Mouse (Mus musculus): Measurements from ENCODE around the gene 1700019N19Rik. TPM values are rescaled to one million over a fixed set of nuclear protein-coding genes. Genes with fewer than 3 reads are reported as not detected.

The 1700019N19Rik gene
- polyA plus RNA-seq, 1 experiment from 2014 or later = not detected

GRCm38 (mm10) chr19:58817398-58817797, 23.1 kb upstream of the 1700019N19Rik start:
- Histone ChIP-seq H3K4me1 (ENCODE audit: control insufficient read depth, insufficient read depth, low read length) (peaks cover 14% of the 10 kb centered on the region), H3K4me2 (no peak overlapping the region), H3K9me3 (replicated peaks; ENCODE audit: control insufficient read depth, low read length) (no peaks in the 10 kb centered on the region), H3K36me3 (ENCODE audit: control insufficient read depth, insufficient read depth, low read length) (no peaks in the 10 kb centered on the region), H3K9ac (ENCODE audit: low read depth, low read length) (no peak overlapping the region), H3K27me3 (ENCODE audit: control insufficient read depth, insufficient read depth, low read length) (no peaks in the 10 kb centered on the region), H3K4me3 (ENCODE audit: low read depth, low read length) (no peak overlapping the region), H3K27ac (ENCODE audit: low read depth, low read length) (no peak overlapping the region)
- ATAC-seq (replicated peaks; ENCODE audit: insufficient number of reproducible peaks, low FRiP score, low TSS enrichment) = no peak
- WGBS (ENCODE audit: insufficient replicate concordance) = 74% methylated on average over 11 of the region's 11 CpGs

GRCm38 (mm10) chr19:58816453-58817041, 22.3 kb upstream of the 1700019N19Rik start:
- Histone ChIP-seq H3K36me3 (ENCODE audit: control insufficient read depth, insufficient read depth, low read length) (no peaks in the 10 kb centered on the region), H3K9me3 (replicated peaks; ENCODE audit: control insufficient read depth, low read length) (no peaks in the 10 kb centered on the region), H3K27me3 (ENCODE audit: control insufficient read depth, insufficient read depth, low read length) (no peaks in the 10 kb centered on the region), H3K27ac (ENCODE audit: low read depth, low read length) (no peak overlapping the region), H3K9ac (ENCODE audit: low read depth, low read length) (peak overlapping the region; percentile 34; the same call in 1 of the 2 replicates), H3K4me3 (ENCODE audit: low read depth, low read length) (no peak overlapping the region), H3K4me2 (no peak overlapping the region), H3K4me1 (ENCODE audit: control insufficient read depth, insufficient read depth, low read length) (peaks cover 9% of the 10 kb centered on the region)
- no peak for ATAC-seq (replicated peaks; ENCODE audit: insufficient number of reproducible peaks, low FRiP score, low TSS enrichment)
- WGBS (ENCODE audit: insufficient replicate concordance) = 65% methylated on average over 17 of the region's 17 CpGs

- no peak overlapping the region for H3K9ac ChIP-seq (ENCODE audit: low read depth, low read length)
- no peaks in the 10 kb centered on the region for H3K27me3 ChIP-seq (ENCODE audit: control insufficient read depth, insufficient read depth, low read length)
- peaks cover 9% of the 10 kb centered on the region for H3K4me1 ChIP-seq (ENCODE audit: control insufficient read depth, insufficient read depth, low read length)
- H3K4me2 ChIP-seq = no peak overlapping the region
- H3K27ac ChIP-seq (ENCODE audit: low read depth, low read length) = no peak overlapping the region
- no peak for ATAC-seq (replicated peaks; ENCODE audit: insufficient number of reproducible peaks, low FRiP score, low TSS enrichment)
- no peaks in the 10 kb centered on the region for H3K9me3 ChIP-seq (replicated peaks; ENCODE audit: control insufficient read depth, low read length)
- no peak overlapping the region for H3K4me3 ChIP-seq (ENCODE audit: low read depth, low read length)
- no peaks in the 10 kb centered on the region for H3K36me3 ChIP-seq (ENCODE audit: control insufficient read depth, insufficient read depth, low read length)
- WGBS (ENCODE audit: insufficient replicate concordance) = 79% methylated on average over 13 of the region's 13 CpGs
These were observed 21.1 kb upstream of the 1700019N19Rik start for GRCm38 (mm10) chr19:58815179-58815922.

- Histone ChIP-seq H3K27me3 (ENCODE audit: control insufficient read depth, insufficient read depth, low read length) (no peaks in the 10 kb centered on the region), H3K4me3 (ENCODE audit: low read depth, low read length) (no peak overlapping the region), H3K9me3 (replicated peaks; ENCODE audit: control insufficient read depth, low read length) (no peaks in the 10 kb centered on the region), H3K9ac (ENCODE audit: low read depth, low read length) (no peak overlapping the region), H3K4me1 (ENCODE audit: control insufficient read depth, insufficient read depth, low read length) (no peaks in the 10 kb centered on the region), H3K27ac (ENCODE audit: low read depth, low read length) (no peak overlapping the region), H3K4me2 (no peak overlapping the region), H3K36me3 (ENCODE audit: control insufficient read depth, insufficient read depth, low read length) (no peaks in the 10 kb centered on the region)
- 76% methylated on average over 5 of the region's 5 CpGs for WGBS (ENCODE audit: insufficient replicate concordance)
- ATAC-seq (replicated peaks; ENCODE audit: insufficient number of reproducible peaks, low FRiP score, low TSS enrichment) = no peak
These were observed 16.3 kb upstream of the 1700019N19Rik start for GRCm38 (mm10) chr19:58810536-58810935.

- 80% methylated on average over 6 of the region's 6 CpGs for WGBS (ENCODE audit: insufficient replicate concordance)
- H3K36me3 ChIP-seq (ENCODE audit: control insufficient read depth, insufficient read depth, low read length) = no peaks in the 10 kb centered on the region
These were observed 14.6 kb upstream of the 1700019N19Rik start for GRCm38 (mm10) chr19:58808864-58809263.

GRCm38 (mm10) chr19:58806364-58806763, 12.1 kb upstream of the 1700019N19Rik start:
- Histone ChIP-seq H3K4me1 (ENCODE audit: control insufficient read depth, insufficient read depth, low read length) (no peaks in the 10 kb centered on the region), H3K36me3 (ENCODE audit: control insufficient read depth, insufficient read depth, low read length) (no peaks in the 10 kb centered on the region), H3K27me3 (ENCODE audit: control insufficient read depth, insufficient read depth, low read length) (no peaks in the 10 kb centered on the region), H3K9ac (ENCODE audit: low read depth, low read length) (no peak overlapping the region), H3K4me3 (ENCODE audit: low read depth, low read length) (no peak overlapping the region), H3K27ac (ENCODE audit: low read depth, low read length) (no peak overlapping the region), H3K4me2 (no peak overlapping the region), H3K9me3 (replicated peaks; ENCODE audit: control insufficient read depth, low read length) (no peaks in the 10 kb centered on the region)
- ATAC-seq (replicated peaks; ENCODE audit: insufficient number of reproducible peaks, low FRiP score, low TSS enrichment) = no peak
- 5% methylated on average over 3 of the region's 3 CpGs for WGBS (ENCODE audit: insufficient replicate concordance)

More at GRCm38 (mm10) chr19:58808864-58809263, 14.6 kb upstream of the 1700019N19Rik start:
- no peak for ATAC-seq (replicated peaks; ENCODE audit: insufficient number of reproducible peaks, low FRiP score, low TSS enrichment)
- Histone ChIP-seq H3K27ac (ENCODE audit: low read depth, low read length) (no peak overlapping the region), H3K4me3 (ENCODE audit: low read depth, low read length) (no peak overlapping the region), H3K4me1 (ENCODE audit: control insufficient read depth, insufficient read depth, low read length) (no peaks in the 10 kb centered on the region), H3K27me3 (ENCODE audit: control insufficient read depth, insufficient read depth, low read length) (no peaks in the 10 kb centered on the region), H3K9me3 (replicated peaks; ENCODE audit: control insufficient read depth, low read length) (no peaks in the 10 kb centered on the region), H3K9ac (ENCODE audit: low read depth, low read length) (no peak overlapping the region), H3K4me2 (no peak overlapping the region)

- Histone ChIP-seq H3K4me3 (ENCODE audit: low read depth, low read length) (no peak overlapping the region), H3K4me1 (ENCODE audit: control insufficient read depth, insufficient read depth, low read length) (no peaks in the 10 kb centered on the region), H3K4me2 (no peak overlapping the region), H3K9me3 (replicated peaks; ENCODE audit: control insufficient read depth, low read length) (no peaks in the 10 kb centered on the region), H3K36me3 (ENCODE audit: control insufficient read depth, insufficient read depth, low read length) (no peaks in the 10 kb centered on the region), H3K27ac (ENCODE audit: low read depth, low read length) (no peak overlapping the region), H3K9ac (ENCODE audit: low read depth, low read length) (no peak overlapping the region), H3K27me3 (ENCODE audit: control insufficient read depth, insufficient read depth, low read length) (no peaks in the 10 kb centered on the region)
- 82% methylated on average over 9 of the region's 9 CpGs for WGBS (ENCODE audit: insufficient replicate concordance)
- ATAC-seq (replicated peaks; ENCODE audit: insufficient number of reproducible peaks, low FRiP score, low TSS enrichment) = no peak
These were observed 11.0 kb upstream of the 1700019N19Rik start for GRCm38 (mm10) chr19:58805191-58805779.

- ATAC-seq (replicated peaks; ENCODE audit: insufficient number of reproducible peaks, low FRiP score, low TSS enrichment) = no peak
- Histone ChIP-seq H3K27ac (ENCODE audit: low read depth, low read length) (no peak overlapping the region), H3K4me2 (no peak overlapping the region), H3K4me1 (ENCODE audit: control insufficient read depth, insufficient read depth, low read length) (no peaks in the 10 kb centered on the region), H3K27me3 (ENCODE audit: control insufficient read depth, insufficient read depth, low read length) (no peaks in the 10 kb centered on the region), H3K9me3 (replicated peaks; ENCODE audit: control insufficient read depth, low read length) (no peaks in the 10 kb centered on the region), H3K36me3 (ENCODE audit: control insufficient read depth, insufficient read depth, low read length) (no peaks in the 10 kb centered on the region; the same call in 1 of the 2 replicates), H3K9ac (ENCODE audit: low read depth, low read length) (no peak overlapping the region), H3K4me3 (ENCODE audit: low read depth, low read length) (no peak overlapping the region)
- 77% methylated on average over 12 of the region's 12 CpGs for WGBS (ENCODE audit: insufficient replicate concordance)
These were observed 931 bp upstream of the 1700019N19Rik start for GRCm38 (mm10) chr19:58795114-58795669.
